Mouse (Mus musculus) kidney, embryonic 14.5 days (tissue): Measurements from ENCODE around the gene Stk11ip. TPM values are rescaled to one million over a fixed set of nuclear protein-coding genes. Genes with fewer than 3 reads are reported as not detected.

Experiments used
- ATAC-seq: fragments of 200-750 bp; cut with Nextera tagmentation; 2 replicates; pipeline ENCODE4 v1.8.0; 2017; ENCODE audit warnings: moderate number of reproducible peaks, mild to moderate bottlenecking, moderate TSS enrichment, moderate library complexity; ENCODE audit not compliant: low FRiP score, low TSS enrichment
- H3K27ac ChIP-seq: fragments of 300-500 bp; sonication (generic); 2 replicates; pipeline ENCODE4 v1.5.1; 2014; ENCODE audit warnings: low read depth, mild to moderate bottlenecking, low read length, moderate library complexity, mixed read lengths
- H3K27me3 ChIP-seq: fragments of 300-500 bp; sonication (generic); 2 replicates; pipeline ENCODE4 v1.6.1; 2014; ENCODE audit warnings: mild to moderate bottlenecking, low read length; ENCODE audit not compliant: control insufficient read depth, insufficient read depth
- H3K36me3 ChIP-seq: fragments of 300-500 bp; sonication (generic); 2 replicates; pipeline ENCODE4 v1.6.1; 2014; ENCODE audit warnings: low read length, mixed read lengths; ENCODE audit not compliant: control insufficient read depth, insufficient read depth
- H3K4me1 ChIP-seq: fragments of 300-500 bp; sonication (generic); 2 replicates; pipeline ENCODE4 v1.6.1; 2014; ENCODE audit warnings: low read length, mixed read lengths; ENCODE audit not compliant: control insufficient read depth, insufficient read depth
- H3K4me2 ChIP-seq: fragments of 300-500 bp; sonication (generic); replicated peaks from 2 replicates; pipeline ENCODE4 v1.6.1; 2014; ENCODE audit warnings: low read depth, mild to moderate bottlenecking, low read length
- H3K4me3 ChIP-seq: fragments of 300-500 bp; sonication (generic); 2 replicates; pipeline ENCODE4 v1.5.1; 2014; ENCODE audit warnings: mild to moderate bottlenecking, low read length
- H3K9ac ChIP-seq: fragments of 300-500 bp; sonication (generic); 2 replicates; pipeline ENCODE4 v1.6.1; 2014; ENCODE audit warnings: low read depth, mild to moderate bottlenecking, low read length, moderate library complexity
- H3K9me3 ChIP-seq: fragments of 300-500 bp; sonication (generic); 2 replicates; pipeline ENCODE4 v1.6.1; 2016; ENCODE audit warnings: low read length; ENCODE audit not compliant: control insufficient read depth
- WGBS: fragments of 180-500 bp; shearing (Covaris S2); extraction: QIAGEN DNeasy Blood & Tissue Kit; methylation state at CpG from one replicate; pipeline ENCODE4 v1.1.7; 2014; 5-methylcytosine and 5-hydroxymethylcytosine counted together
- polyA plus RNA-seq: library from polyadenylated mRNA; unstranded; fragments of >200 nt; fragmentation: Nextera tagmentation; extraction: Ambion mirVana; gene quantifications from 2 replicates; pipeline ENCODE4 v1.2.1, GENCODE M21; 2014

The Stk11ip gene
- polyA plus RNA-seq, result 15.3 and 22.0 TPM in 2 replicates

DNA sequence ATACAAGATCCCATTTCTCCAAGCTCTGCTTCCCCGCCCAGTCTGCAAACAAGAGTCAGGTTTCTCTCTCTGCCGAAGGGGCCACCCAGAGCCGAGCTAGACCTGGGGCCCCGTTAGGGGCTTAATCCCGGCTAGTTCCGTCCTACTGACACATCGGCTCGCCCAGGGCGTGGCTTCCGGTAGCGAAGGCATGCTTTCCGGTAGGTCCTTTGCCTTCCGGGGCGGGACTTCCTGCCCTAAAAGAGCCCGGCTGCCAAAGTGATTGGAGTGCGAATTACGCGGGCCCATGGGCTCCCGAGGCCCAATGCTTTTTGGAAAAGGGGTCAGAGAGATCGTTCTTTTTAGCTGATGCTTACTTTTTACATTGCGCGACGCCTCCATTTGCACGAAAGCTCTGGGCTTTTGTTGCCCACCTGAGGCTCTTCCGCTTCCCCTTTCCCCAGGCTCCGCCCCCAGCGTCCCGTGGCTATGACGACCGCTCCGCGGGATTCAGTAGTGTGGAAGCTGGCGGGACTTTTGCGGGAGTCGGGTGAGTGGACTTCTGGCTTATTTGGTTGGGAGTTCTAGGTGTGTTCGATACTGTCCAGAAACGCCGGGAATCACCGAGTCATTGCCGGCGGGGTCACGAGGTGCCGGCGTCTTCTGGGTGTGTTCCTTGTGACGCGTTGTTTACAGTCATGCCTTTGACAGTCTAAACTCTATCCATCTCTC, at the start of gene Stk11ip:
TSS of gene Stk11ip (plus strand) at position 209 of the 711 bp plus-strand sequence.
- under 1% methylated on average over 46 of the region's 46 CpGs for WGBS
- H3K4me3 ChIP-seq, result peak within 1 kb of the TSS; percentile 81
- peak within 1 kb of the TSS; percentile 99 for H3K27ac ChIP-seq
- no peaks in the 10 kb centered on the region for H3K27me3 ChIP-seq
- peak; percentile 97 for ATAC-seq
- H3K4me2 ChIP-seq, result peak within 1 kb of the TSS; percentile 78
- peaks cover 12% of the 10 kb centered on the region for H3K36me3 ChIP-seq
- no peaks in the 10 kb centered on the region for H3K9me3 ChIP-seq
- peak within 1 kb of the TSS; percentile 49 for H3K9ac ChIP-seq
- H3K4me1 ChIP-seq, result peaks cover 10% of the 10 kb centered on the region; the same call in 1 of the 2 replicates

DNA sequence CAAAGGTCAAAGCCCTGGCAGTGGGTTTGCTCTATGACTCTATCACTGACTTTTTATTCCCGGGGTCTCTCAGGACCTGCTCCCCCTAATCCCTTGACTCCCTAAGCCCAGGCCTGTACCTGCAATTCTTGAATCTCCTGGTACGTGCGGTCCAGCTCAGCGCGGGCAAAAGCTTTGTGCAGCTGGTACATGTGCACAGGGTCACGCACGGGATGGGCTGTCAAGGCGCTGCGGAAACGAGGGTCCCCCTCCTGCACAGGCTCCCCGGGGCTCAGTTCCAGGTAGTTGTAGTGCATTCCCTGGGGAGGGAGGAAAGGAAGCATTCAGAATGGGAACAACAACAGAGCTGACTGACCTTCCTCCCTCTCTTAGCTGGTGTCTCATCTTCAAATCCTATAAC, 44.9 kb upstream of the Stk11ip start:
- Histone ChIP-seq H3K27ac (no peak overlapping the region), H3K4me2 (no peak overlapping the region), H3K36me3 (peaks cover 41% of the 10 kb centered on the region), H3K9ac (no peak overlapping the region), H3K4me1 (peaks cover 14% of the 10 kb centered on the region), H3K4me3 (no peak overlapping the region), H3K27me3 (peaks cover 17% of the 10 kb centered on the region), H3K9me3 (no peaks in the 10 kb centered on the region)
- ATAC-seq, result no peak
- 90% methylated on average over 11 of the region's 11 CpGs for WGBS

DNA sequence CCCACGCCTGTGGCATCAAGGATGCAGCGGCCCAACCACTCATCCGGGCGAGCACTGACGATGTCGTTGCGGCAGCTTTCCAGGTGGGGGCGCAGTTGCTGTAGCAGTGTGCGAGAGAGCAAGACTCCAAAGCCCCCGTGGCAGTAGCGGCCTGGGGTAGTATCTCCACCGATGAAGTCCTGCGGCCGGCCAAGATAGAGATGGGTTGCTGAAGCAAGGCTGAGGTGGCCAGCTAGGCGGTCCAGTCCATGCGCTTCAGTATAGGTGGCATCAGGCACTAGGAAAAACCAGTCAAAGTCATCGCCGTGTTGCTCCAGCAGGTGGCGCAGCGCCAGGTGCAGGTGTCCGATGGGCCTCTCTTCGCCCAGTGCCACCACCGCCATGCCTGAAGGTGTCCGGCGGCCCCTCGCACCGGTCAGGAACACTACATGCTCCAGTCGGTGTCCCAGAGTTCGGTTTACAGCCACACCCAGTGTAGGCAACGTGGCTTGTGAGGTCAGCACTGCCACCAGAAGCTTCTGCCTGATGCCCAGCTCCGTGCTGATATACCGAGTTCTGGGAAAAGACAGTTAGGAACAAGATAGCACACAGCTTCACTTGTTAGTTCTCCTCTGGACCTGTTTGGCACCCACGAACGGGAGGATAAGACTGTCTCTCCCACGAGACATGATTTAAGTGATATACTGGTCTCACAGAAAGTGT, 43.9 kb upstream of the Stk11ip start:
- H3K27me3 ChIP-seq, result peaks cover 22% of the 10 kb centered on the region
- H3K9ac ChIP-seq, result no peak overlapping the region; the same call in 1 of the 2 replicates
- peak overlapping the region; percentile 84 for H3K4me2 ChIP-seq
- 11% methylated on average over 35 of the region's 35 CpGs for WGBS
- H3K27ac ChIP-seq, result no peak overlapping the region
- peak overlapping the region; percentile 80; the same call in 1 of the 2 replicates for H3K4me3 ChIP-seq
- H3K36me3 ChIP-seq, result peaks cover 41% of the 10 kb centered on the region
- 0 out of 2 replicates have a peak, but pooled peaks have one; percentile 1 for ATAC-seq
- no peaks in the 10 kb centered on the region for H3K9me3 ChIP-seq
- H3K4me1 ChIP-seq, result peaks cover 14% of the 10 kb centered on the region

DNA sequence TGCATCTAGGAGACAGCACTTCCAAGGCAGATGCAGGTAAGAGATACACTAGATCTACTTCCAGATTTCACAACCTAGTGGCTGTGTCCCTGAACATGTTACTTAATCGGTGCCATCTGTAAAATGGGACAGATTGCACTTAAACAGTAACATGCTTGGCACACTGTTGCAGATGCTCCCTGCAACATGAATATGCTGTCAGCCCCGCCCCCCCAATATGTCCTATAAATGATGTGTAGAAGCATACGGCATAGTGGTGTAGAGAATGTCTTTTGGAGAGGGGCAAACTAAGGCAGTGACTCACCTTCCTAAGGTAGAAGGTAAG, 43.4 kb upstream of the Stk11ip start:
- Histone ChIP-seq H3K36me3 (peaks cover 39% of the 10 kb centered on the region), H3K9ac (peak overlapping the region; percentile 74; the same call in 1 of the 2 replicates), H3K4me1 (peaks cover 14% of the 10 kb centered on the region), H3K4me3 (peak overlapping the region; percentile 80), H3K27me3 (peaks cover 22% of the 10 kb centered on the region), H3K4me2 (peak overlapping the region; percentile 84), H3K9me3 (no peaks in the 10 kb centered on the region), H3K27ac (no peak overlapping the region)
- 53% methylated on average over 3 of the region's 3 CpGs for WGBS
- no peak for ATAC-seq

DNA sequence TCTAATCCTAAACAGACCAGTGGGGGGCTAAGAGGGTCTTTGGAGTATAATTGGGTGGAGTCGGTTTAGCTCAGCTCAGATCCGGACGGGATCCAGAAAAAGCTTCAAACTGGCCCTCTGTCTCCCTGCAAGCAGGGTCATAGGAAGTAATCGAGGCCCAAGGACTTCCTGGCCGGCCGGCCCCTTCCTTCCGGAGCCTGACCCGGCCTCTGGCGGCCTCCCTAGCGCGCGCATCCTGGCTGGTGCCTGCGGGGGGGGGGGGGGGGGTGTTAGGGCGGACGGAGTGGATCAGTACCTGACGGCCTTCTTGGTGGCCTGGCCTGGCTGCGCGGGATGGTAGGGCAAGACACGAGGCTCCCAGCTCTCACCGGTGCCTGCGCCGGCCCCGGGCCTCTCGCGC, 42.8 kb upstream of the Stk11ip start:
- H3K27ac ChIP-seq, result peak overlapping the region; percentile 71
- WGBS, result 1% methylated on average over 13 of the region's 25 CpGs
- H3K4me3 ChIP-seq, result peak overlapping the region; percentile 80
- ATAC-seq, result no peak
- no peaks in the 10 kb centered on the region for H3K9me3 ChIP-seq
- H3K27me3 ChIP-seq, result peaks cover 26% of the 10 kb centered on the region
- peak overlapping the region; percentile 74 for H3K9ac ChIP-seq
- H3K4me1 ChIP-seq, result peaks cover 14% of the 10 kb centered on the region
- peaks cover 34% of the 10 kb centered on the region for H3K36me3 ChIP-seq
- H3K4me2 ChIP-seq, result peak overlapping the region; percentile 84

DNA sequence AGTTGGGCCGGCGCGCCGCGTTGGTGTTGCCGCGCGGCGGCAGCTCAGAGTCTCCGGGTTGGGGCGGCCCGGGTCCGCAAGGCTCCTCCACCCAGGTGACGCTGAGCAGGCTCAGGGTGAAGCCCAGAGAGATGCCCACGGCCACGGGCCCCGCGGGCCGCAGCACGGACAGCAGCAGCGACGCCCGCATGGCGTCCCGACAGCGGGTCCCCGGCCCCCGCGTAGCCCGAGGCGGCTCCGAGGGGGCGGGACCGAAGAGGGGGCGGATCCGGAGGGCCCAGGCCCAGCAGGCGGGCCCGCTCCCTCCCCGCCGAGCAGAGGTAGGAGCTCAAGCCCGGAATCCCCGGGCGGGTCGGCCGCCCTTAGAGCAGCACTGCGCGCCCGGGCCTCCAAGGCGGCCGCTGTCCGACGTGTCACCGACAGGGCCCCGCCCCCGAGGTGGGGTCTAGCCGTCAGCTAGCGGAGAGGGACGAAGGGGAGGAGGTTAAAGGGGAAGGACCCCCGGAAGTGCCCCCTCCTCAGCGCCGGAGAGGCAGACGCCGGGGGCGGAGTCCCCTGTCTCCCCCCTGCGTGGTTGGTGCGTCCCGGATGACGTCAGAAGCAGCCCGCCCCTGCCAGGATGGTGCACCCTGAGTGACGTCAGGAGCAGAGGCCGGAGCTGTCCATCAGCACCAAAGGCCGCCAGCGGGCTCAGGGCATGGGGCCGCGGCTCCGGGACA, 42.3 kb upstream of the Stk11ip start, which contains the start of the genes Chpf and Tmem198:
TSS of gene Chpf (minus strand) at position 392 of the 719 bp plus-strand sequence.
TSS of gene Tmem198 (plus strand) at position 617 of the 719 bp plus-strand sequence.
- H3K4me3 ChIP-seq, result peak within 1 kb of the TSS; percentile 80
- peaks cover 31% of the 10 kb centered on the region for H3K27me3 ChIP-seq
- peaks cover 28% of the 10 kb centered on the region for H3K36me3 ChIP-seq
- H3K9me3 ChIP-seq, result no peaks in the 10 kb centered on the region
- peak within 1 kb of the TSS; percentile 84 for H3K4me2 ChIP-seq
- ATAC-seq, result peak; percentile 92
- H3K9ac ChIP-seq, result peak within 1 kb of the TSS; percentile 74
- peaks cover 14% of the 10 kb centered on the region for H3K4me1 ChIP-seq
- peak within 1 kb of the TSS; percentile 71 for H3K27ac ChIP-seq
- WGBS, result under 1% methylated on average over 67 of the region's 76 CpGs

DNA sequence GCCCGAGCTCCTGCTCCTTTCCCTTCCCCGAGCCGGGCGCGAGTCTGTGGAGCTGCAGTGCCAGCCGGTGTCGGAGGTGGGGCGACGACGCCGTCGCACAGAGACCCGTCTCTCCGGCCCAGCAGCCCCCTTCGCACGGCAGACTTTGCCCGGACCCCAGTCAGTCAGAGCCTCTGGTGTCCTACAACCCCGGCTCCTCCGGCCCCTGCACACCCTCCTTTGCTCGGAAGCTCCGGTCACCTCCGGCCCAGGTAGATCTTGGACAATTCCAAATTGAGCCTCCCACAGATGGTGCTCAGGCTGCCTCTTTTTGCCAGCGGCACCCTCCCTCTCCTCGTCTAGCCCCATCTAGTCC, 41.7 kb upstream of the Stk11ip start:
- H3K27me3 ChIP-seq, result peaks cover 36% of the 10 kb centered on the region
- H3K27ac ChIP-seq, result no peak overlapping the region
- no peak; the same call in 1 of the 2 replicates for ATAC-seq
- WGBS, result 2% methylated on average over 24 of the region's 24 CpGs
- peaks cover 23% of the 10 kb centered on the region for H3K36me3 ChIP-seq
- H3K4me2 ChIP-seq, result peak overlapping the region; percentile 84
- peak overlapping the region; percentile 80 for H3K4me3 ChIP-seq
- H3K9ac ChIP-seq, result no peak overlapping the region; the same call in 1 of the 2 replicates
- no peaks in the 10 kb centered on the region for H3K9me3 ChIP-seq
- peaks cover 14% of the 10 kb centered on the region for H3K4me1 ChIP-seq

DNA sequence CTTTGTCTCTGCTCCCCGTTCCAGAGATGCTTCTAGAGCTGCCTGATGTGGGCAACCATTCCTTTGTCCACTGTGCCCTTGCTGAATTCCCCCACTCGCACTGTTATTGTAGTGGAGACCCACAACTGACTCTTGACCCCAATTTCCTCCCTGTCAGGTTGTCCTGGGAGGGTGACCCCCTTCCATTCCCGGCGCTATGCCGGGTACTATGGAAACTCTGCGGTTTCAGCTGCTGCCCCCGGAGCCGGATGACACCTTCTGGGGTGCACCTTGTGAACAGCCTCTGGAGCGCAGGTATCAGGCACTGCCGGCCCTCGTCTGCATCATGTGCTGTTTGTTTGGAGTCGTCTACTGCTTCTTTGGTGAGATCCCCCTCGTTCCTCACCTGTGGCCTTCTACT, 41.3 kb upstream of the Stk11ip start:
- Histone ChIP-seq H3K4me1 (peaks cover 14% of the 10 kb centered on the region), H3K9me3 (no peaks in the 10 kb centered on the region), H3K27ac (no peak overlapping the region), H3K4me3 (peak overlapping the region; percentile 80), H3K9ac (no peak overlapping the region; the same call in 1 of the 2 replicates), H3K4me2 (peak overlapping the region; percentile 84), H3K36me3 (peaks cover 18% of the 10 kb centered on the region), H3K27me3 (peaks cover 40% of the 10 kb centered on the region)
- WGBS, result 14% methylated on average over 13 of the region's 13 CpGs
- no peak for ATAC-seq
